Mouse (Mus musculus): ENCODE measurements around the gene Reep3. TPM values are rescaled to one million over a fixed set of nuclear protein-coding genes. Genes with fewer than 3 reads are reported as not detected.

The Reep3 gene
- total RNA-seq, 2 experiments from 2014 or later = 18.4 to 19.7 TPM

DNA sequence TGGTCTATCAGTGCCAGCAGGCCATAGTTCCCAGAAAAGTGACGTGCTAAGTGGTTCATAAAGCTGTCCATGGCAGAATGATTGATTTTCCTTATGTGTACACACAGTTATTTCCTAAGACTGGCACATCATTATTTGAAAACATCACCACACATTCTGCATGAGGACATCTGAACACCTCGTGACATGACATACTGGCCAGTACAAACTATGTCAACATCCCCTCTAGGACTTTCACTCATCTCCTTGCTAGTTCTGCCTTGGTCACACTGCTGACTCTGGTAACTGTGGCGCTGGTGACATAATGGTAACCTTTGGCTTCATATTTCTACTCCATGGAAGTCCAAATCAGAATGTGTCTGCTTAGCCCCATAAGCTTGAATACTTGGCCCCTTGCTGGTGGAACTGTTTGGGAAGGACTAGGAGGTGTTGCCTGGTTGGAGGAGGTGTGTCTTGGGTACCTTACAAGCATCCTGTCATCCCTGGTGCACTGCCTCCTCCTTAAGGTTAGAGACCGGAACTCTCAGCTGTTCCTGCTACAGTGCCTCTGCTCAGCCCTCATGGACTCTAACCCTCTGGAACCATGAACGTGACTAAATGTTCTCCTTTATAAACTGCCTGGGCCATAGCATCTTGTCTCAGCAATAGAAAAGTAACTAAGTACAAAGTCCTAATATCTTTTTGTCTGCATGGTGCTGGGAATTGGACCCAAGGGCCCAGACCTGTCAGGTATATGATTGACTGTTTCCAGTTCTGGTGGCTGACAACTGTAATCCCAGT lies 9.1 kb downstream of the Reep3 start:
- intact Hi-C loops (cut with DNase I) = no loop called here
- no peak for DNase-seq (ENCODE audit: low spot score in 2 of 2)

DNA sequence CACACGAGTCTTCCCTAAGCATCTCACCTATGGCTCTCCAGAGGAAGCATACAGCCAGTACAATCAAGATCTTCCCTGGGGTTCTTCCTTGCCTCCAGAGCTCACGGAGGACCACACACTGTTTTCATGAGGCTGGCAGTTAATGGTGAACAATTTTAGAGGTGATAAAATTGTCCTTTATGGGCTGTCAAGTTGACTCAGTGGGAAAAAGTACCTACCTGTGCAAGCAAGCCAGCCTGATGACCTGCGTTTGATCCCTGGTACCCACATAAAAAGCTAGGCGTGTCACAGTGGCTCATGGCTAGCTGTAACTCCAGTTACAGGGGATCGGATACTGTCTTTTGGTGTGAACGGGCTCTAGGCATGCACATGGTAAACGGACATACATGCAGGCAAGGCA lies 10.8 kb downstream of the Reep3 start:
- intact Hi-C loops (cut with DNase I) = no loop called here
- DNase-seq (ENCODE audit: low spot score in 2 of 2) = no peak

DNA sequence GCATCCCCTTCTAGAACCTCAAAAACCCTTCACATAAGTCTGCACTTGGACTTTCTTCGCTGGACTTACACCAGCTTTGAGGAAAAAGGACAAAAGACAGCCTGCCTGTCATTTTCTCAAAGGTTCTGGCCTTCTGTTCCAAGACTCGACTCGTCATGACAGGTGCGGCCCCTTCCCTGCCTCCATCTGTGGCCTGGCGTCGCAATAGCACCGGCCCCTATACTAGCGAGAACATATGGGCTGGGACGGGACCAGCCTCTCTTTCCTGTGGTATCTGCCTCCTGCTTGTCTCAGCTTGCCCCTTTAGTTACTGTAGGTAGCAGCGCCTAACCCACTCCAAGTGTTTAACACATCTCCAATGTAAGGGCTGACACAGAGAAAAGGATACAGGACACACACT lies 11.6 kb downstream of the Reep3 start:
- intact Hi-C loops (cut with DNase I) = no loop called here
- no peak for DNase-seq (ENCODE audit: low spot score in 2 of 2)

DNA sequence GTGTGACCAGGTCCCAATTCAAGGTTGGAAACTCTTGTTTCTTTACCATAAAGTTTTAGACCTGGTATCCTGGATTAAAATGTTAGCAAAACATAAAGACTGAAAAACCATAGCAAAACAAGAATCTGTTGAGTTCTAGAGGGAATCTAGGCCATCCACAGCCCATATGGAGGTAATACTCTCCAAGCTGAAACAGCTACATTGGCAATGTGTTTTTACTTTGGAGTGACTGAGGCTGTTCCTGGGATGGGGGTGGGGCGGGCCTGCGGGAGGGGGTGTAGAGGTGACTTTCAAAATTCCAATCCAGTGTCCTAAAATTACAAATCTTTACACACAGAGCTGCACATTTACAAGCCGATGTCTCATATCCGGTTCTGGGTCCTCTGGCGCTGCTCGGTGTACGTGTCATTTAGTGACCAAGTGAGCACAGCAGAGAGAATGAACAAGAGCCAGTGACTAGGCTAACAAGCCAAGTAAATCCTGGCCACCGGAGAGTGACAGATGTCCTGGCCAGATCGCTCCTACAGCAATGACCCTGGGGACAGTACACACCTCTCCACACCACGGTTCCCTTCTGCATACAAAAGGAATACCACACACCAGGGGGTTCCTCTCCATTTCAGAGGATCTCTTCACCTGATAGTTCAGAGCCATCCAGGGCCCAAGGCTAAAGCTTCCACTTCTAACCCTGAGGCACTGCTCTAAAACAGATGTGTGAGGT lies 13.1 kb downstream of the Reep3 start:
- DNase-seq (ENCODE audit: low spot score in 2 of 2) = no peak
- intact Hi-C loops (cut with DNase I) = no loop called here

DNA sequence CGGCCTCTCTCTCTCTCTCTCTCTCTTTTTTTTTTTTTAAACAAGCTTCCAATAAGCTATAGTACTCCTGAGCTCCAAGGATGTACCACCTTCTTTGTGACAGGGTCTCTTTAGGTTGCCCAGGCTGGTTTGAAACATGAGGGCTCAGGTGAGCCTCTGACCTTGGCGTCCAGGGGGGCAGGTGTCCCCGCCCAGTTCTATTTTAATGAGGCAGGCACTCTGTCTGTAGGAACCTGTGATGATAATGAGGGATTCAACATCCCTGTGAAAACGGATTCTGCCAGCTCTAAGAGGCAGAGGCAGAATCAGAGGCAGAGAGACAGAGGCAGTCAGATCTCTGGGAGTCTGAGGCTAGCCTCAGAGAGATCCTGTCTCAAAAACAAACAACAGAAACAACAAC lies 14.2 kb downstream of the Reep3 start:
- intact Hi-C loops (cut with DNase I) = no loop called here
- DNase-seq (ENCODE audit: low spot score in 2 of 2) = no peak

DNA sequence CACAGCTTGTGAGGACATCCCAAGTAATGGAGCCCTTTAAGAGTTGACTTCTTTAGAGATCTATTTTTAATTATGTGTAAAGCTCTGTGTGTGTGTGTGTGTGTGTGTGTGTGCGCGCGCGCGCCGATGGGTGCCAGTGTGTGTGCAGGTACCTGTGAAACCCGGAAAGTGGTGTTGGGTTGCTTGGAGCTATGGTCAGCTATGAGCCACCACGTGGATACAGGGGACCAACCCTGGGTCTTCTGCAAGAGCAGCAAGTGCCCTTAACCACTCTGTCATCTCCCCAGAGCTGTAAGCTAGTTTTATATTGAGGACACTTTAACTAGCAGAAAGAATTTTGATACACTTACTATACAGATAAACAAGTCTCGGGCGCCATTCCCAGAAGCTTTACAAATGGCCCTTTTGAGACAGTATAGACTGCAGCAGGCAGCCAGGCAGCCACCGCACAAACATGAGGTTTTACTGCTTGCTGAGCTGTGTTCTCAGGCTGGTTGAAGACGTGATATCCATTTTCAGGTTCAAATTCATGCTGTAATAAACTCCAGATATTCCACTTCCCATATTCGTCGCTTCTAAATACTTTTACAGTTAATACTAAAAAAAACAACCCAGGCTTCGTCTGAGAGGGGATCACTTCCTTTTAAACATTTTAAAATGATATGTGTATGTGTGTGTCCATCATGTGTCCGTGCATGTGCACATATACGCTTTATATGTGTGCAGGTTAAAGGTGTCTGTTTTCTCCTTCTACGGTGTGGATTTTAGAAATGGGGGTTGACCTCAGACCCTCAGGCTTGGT lies 15.3 kb downstream of the Reep3 start:
- intact Hi-C loops (cut with DNase I) = no loop called here
- no peak for DNase-seq (ENCODE audit: low spot score in 2 of 2)

DNA sequence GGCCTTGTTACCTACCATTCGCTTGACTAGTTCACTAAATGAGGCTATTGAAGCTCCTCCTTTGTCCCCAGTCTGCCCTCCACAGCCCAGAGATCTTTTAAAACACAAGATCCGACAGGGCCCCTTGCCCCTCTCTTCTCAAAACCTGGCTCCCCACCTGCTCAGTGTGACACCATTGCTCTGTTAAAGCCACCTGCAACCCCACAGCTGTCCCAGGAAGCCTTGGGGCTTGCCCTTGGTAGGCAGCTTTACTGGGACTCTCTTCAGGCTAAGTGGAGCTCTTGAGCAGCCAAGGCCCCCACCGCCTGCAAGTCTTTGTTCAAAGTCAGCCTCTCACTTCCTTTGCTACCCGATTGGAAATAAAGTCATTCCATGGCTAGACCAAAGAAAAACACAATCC lies 17.7 kb downstream of the Reep3 start:
- no peak for DNase-seq (ENCODE audit: low spot score in 2 of 2)
- intact Hi-C loops (cut with DNase I) = no loop called here

DNA sequence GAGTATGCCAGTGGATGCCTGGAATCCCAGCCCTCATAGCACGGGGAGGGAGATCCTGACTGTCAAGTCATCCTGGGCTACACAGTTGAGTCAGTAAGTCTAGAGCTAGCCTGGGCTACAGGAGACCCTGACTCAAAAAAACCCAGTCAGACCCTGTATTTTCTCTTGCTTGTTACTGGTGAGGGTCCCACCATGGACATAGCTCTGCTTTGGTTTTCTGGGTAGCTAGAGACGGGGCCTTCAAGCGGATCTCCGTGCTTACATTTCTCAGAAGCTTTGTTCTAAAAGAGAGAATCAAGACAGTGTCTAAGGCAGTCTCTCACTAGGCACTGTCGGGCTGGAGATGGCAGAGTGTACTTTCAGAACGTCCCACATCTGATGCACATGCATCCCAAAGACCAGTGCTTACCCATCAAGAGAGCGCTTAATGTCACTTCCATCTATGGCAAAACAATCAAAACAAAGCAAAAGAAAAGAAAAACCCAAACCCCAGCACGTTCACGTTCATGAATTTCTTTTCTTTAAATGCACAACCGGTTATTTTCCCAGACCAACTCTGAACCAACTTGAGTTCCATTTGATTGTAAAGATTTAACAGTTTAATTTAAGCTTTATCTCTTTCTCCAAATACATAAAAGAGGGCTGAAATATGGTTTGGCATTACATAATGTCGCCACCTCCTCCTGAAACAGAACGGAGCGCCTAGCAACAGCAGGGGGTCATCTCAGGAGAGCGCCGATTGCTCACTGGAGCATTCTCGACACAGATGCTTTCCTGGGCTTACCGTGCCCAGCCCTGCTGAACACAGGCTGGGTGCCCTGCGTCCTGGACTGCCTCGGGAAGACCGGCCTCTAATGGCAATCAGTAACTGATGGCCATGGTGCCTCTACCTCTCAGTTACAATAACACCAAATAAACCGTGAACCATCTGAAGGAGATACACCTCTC lies 20.5 kb downstream of the Reep3 start:
- peak; percentile 60 to 63 for DNase-seq (ENCODE audit: low spot score in 2 of 2)
- intact Hi-C loops (cut with DNase I) = no loop called here

DNA sequence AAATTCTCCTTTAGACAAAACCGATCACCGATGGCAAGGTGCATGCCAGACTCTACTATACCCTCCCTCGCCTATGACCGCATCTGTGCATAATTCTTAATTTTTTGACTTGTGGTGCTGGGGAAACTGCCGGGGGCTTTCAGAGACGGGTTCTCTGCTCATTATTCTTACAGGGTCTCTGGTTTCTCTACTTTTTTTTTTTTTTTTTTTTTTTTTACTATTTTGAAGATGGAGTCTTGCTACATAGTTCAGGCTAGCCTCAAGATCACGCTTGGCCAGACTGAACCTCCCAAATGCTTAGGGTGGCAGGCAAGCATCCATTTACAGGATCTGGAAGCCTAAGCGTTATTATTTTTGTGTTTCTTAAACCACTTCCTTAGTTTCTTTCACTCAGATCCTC lies 23.2 kb downstream of the Reep3 start:
- no peak for DNase-seq (ENCODE audit: low spot score in 2 of 2)
- intact Hi-C loops (cut with DNase I) = no loop called here

DNA sequence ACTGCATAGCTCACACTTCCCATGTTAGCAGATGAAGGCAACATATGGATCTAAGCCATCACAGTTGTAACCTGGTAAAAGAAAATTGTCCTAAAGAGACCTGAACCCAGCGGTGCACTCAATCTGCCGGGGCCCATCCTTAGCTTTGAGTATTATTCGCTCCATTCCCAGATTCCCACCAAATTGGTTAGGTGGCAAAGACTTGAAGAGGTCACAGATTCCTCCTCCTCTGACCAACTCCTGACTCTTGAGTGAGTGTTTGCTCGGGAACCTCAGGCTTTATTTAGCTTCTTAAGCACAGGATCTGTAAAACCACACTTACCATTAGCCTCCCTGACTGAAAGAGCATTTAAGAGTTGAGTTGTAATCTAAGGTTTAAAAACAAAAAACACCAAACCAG lies 24.1 kb downstream of the Reep3 start:
- DNase-seq (ENCODE audit: low spot score in 2 of 2) = no peak
- intact Hi-C loops (cut with DNase I) = no loop called here

DNA sequence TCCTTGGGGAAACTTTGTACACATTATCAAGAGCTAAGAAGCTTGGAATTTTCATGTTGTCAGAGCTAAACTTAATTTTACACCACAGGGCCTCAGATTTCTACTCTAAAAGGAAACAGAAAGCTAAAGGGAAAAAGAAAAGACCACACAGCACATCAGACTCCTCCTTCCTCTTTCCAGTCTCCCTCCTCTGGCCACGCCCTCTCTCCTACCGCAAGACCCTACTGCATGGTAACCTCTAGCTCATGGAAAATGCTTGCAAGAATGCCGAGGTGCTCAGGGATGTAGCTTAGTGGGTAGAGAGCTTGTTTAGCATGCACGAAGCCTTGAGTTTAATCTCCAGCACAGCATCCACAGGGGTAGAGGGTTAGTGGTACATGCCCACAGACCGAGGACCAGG lies 24.9 kb downstream of the Reep3 start:
- intact Hi-C loops (cut with DNase I) = no loop called here
- DNase-seq (ENCODE audit: low spot score in 2 of 2) = no peak

DNA sequence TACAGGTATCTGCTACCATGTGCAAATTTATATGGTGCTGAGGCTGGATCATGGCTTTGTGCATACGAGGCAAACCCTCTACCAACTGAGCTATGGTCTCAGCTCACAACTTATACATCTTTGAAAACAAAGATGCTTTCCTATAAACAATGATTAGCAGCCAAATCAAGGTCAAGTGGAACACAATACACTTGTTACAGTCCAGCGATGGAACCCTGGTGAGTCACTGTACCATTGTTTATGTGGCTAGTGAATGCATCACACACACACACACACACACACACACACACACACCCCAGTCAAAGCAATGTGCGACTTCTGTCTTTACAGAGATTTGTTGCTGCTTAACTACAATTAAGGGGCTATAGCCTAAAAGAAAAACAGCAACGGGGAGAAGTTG lies 25.4 kb downstream of the Reep3 start:
- no peak for DNase-seq (ENCODE audit: low spot score in 2 of 2)
- intact Hi-C loops (cut with DNase I) = no loop called here

DNA sequence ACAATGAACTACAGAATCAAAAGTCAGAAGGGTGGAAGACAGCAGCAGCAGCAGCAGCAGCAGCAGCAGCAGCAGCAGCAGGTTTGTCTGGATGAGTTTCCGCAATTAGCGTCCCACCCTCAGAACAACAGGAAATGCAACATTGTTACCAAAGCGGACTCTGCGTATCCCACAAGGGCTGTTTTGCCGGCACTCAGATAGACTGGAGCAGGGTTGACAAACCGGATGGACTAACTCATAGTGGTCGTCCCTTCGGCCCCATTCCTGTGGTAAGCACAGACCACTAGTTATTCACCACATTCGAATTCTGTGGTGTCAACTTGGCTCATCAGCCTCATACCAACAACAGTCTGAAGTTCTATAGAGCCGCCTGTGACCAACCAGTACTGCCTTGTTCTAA lies 27.7 kb downstream of the Reep3 start:
- no peak for DNase-seq (ENCODE audit: low spot score in 2 of 2)
- intact Hi-C loops (cut with DNase I) = no loop called here

DNA sequence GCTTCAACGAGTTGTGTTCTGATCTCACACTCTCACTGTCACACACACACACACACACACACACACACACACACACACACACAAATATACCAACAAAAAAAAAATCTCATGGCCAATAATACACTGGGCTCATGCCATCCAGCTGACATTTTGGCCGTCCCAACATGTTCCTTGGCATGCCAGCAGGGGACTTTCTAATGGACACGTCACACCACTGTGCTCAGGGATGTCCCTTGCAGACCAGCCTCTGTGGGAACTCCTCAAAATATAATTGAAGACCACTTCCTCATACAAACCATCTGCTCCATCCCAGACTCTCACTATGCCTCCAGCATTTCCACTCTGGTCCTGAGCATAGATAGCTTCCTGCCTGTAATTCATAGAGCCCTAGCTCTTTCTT lies 30.3 kb downstream of the Reep3 start:
- no peak for DNase-seq (ENCODE audit: low spot score in 2 of 2)
- intact Hi-C loops (cut with DNase I) = no loop called here

DNA sequence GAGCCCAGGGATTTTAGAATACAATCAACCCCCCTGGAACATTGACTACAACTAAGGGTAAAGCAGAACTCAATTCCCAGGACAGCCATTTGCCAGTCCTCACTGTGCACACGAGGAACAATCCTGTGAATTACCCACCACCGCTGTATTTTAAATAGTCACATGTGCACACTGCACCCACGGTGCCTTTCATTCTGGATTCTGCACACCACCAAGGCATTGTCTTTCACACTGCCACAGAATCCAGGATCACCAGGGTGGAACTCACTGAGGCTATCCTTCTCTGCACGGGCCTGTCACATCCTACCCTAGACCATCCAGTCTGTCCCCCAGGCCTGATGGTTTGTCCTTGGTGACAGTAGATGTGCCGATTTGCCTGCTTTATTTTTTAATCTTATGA lies 30.8 kb downstream of the Reep3 start:
- DNase-seq (ENCODE audit: low spot score in 2 of 2) = no peak
- intact Hi-C loops (cut with DNase I) = no loop called here

DNA sequence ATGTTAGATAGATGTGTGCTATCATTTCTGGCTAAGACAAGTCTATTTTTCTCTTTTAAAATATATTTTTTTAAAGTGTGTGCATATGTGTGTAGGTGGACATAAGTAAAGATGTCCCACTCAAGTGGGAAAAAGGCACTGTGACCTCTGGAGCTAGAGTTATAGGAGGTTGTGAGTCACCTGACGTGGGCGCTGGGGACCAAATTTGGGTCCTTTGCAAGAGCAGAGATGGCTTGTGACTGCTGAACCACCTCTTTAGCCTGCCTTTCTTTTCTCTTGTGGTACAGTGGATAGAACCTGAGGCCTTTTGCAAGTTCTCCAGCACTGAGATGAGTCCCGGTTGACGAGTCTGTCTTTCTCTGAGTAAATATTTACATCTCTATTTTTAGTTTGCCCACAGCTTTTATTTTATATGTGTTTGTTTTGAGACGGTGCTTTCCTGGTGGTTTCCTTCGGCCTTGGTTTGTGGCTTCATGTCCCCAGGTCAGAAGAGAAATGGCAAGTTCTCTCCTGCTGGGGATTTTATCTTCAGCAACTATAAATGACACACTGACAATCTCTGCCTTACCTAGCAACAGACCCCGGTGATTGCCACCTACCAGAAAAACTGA lies 31.4 kb downstream of the Reep3 start:
- no peak for DNase-seq (ENCODE audit: low spot score in 2 of 2)
- intact Hi-C loops (cut with DNase I) = no loop called here

DNA sequence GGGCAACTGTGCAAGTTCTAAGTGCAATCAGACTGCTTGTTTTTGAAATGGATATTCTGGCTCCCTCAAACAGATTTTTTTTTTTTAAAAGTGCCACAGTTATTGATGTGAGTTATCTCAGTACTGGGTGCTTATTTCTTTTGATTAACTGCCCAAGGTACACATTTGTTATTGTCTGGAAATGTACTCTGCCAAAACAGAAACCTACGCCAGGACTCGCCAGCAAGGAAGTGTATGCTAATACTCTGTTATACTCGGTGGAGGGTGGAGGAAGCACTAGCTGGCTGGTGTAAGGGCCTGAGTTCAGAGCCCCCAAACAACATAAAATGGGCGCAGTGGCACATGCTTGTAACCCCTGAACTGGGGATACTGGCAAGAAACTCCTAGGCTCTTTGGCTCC lies 34.9 kb downstream of the Reep3 start:
- intact Hi-C loops (cut with DNase I) = no loop called here
- no peak for DNase-seq (ENCODE audit: low spot score in 2 of 2)

DNA sequence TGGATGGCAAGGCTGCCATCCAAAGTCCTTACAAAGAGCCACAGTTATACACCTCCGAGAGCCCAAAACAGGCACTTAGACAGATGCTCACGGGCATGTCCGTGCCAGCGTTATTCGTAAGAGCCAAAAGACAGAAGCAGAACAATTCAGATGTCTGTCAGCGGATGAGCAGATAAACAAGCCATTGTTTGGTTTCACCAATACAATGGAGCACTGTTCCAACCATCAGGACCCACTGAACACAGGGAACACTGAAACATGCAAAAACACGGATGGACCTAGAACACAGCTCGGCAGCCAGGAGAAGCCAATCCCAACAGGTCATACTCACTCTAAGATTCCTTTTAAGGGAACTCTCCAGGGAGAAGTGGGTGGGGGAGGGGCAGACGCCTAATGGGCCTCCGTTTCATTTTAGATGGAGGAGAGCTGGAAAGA lies 35.4 kb downstream of the Reep3 start:
- no peak for DNase-seq (ENCODE audit: low spot score in 2 of 2)
- intact Hi-C loops (cut with DNase I) = no loop called here

DNA sequence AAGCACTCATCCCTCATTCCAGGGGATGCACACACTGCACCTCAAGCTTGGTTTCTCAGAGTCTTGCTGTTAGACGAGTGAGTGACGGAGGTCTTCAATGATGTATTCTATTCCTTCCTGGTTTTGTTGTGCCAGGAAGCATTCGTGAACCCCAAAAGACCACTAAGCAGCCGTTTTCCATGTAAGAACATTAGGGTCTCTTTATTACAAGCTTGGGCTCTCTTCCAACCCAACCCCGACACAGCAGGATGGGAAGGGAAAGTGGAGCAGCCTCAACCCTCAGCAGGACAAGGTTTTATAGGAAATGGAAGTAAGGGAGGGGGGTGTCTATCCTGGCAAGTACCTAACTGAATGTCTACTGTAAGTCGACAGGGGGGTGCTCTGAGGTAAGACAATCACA lies 38.0 kb downstream of the Reep3 start:
- intact Hi-C loops (cut with DNase I) = no loop called here
- no peak for DNase-seq (ENCODE audit: low spot score in 2 of 2)

All from left cerebral cortex, postnatal 36 days (tissue).